Mouse (Mus musculus) hindbrain, embryonic 15.5 days (tissue): Measurements from ENCODE around the gene Commd2. TPM values are rescaled to one million over a fixed set of nuclear protein-coding genes. Genes with fewer than 3 reads are reported as not detected.
A peak's percentile ranks its signal among the peaks of the same experiment; 100 is the strongest.

Source experiments
- ATAC-seq: fragments of 200-750 bp; cut with Nextera tagmentation; 2 replicates; pipeline ENCODE4 v1.8.0; 2017; ENCODE audit warnings: low read depth, moderate number of reproducible peaks, moderate TSS enrichment; ENCODE audit not compliant: low FRiP score
- H3K27ac ChIP-seq: fragments of 300-500 bp; sonication (generic); replicated peaks from 2 replicates; pipeline ENCODE4 v1.5.1; 2015; ENCODE audit warnings: mild to moderate bottlenecking, inconsistent platforms
- H3K27me3 ChIP-seq: fragments of 300-500 bp; sonication (generic); 2 replicates; pipeline ENCODE4 v1.6.1; 2015; ENCODE audit warnings: control low read depth, inconsistent platforms
- H3K36me3 ChIP-seq: fragments of 300-500 bp; sonication (generic); 2 replicates; pipeline ENCODE4 v1.6.1; 2015; ENCODE audit warnings: control low read depth, inconsistent platforms
- H3K4me1 ChIP-seq: fragments of 300-500 bp; sonication (generic); replicated peaks from 2 replicates; pipeline ENCODE4 v1.6.1; 2015; ENCODE audit warnings: control low read depth, inconsistent platforms
- H3K4me2 ChIP-seq: fragments of 300-500 bp; sonication (generic); 2 replicates; pipeline ENCODE4 v1.6.1; 2015; ENCODE audit warnings: moderate library complexity, mild to moderate bottlenecking, inconsistent platforms
- H3K4me3 ChIP-seq: fragments of 300-500 bp; sonication (generic); 2 replicates; pipeline ENCODE4 v1.5.1; 2015; ENCODE audit warnings: mild to moderate bottlenecking, inconsistent platforms
- H3K9ac ChIP-seq: fragments of 300-500 bp; sonication (generic); 2 replicates; pipeline ENCODE4 v1.6.1; 2015; ENCODE audit warnings: inconsistent platforms
- H3K9me3 ChIP-seq: fragments of 300-500 bp; sonication (generic); 2 replicates; pipeline ENCODE4 v1.6.1; 2016; ENCODE audit warnings: control low read depth, inconsistent platforms
- WGBS: fragments of 180-500 bp; shearing (Covaris S2); methylation state at CpG from one replicate; pipeline ENCODE4 v1.1.7; 2015; 5-methylcytosine and 5-hydroxymethylcytosine counted together
- polyA plus RNA-seq: library from polyadenylated mRNA; unstranded; fragments of >200 nt; fragmentation: Nextera tagmentation; extraction: Ambion mirVana; gene quantifications from 2 replicates; pipeline ENCODE4 v1.2.1, GENCODE M21; 2015

Gene Commd2
- polyA plus RNA-seq, 1 experiment from 2014 or later = 65.2 TPM

- ATAC-seq = no peak
- no peaks in the 10 kb centered on the region for H3K27me3 ChIP-seq
- H3K27ac ChIP-seq = no peak overlapping the region
- no peaks in the 10 kb centered on the region for H3K36me3 ChIP-seq
- H3K4me1 ChIP-seq = no peaks in the 10 kb centered on the region
- no peak overlapping the region for H3K4me3 ChIP-seq
- WGBS = 73% methylated on average over 6 of the region's 6 CpGs
- H3K9me3 ChIP-seq = no peaks in the 10 kb centered on the region
- H3K9ac ChIP-seq = no peak overlapping the region
- H3K4me2 ChIP-seq = no peak overlapping the region
These were observed 7.1 kb upstream of the Commd2 start for GRCm38 (mm10) chr3:57658608-57659007.

GRCm38 (mm10) chr3:57653646-57654045, 2.1 kb upstream of the Commd2 start:
- no peak overlapping the region for H3K9ac ChIP-seq
- WGBS = 89% methylated on average over 3 of the region's 3 CpGs
- H3K4me1 ChIP-seq = peaks cover 7% of the 10 kb centered on the region

GRCm38 (mm10) chr3:57652485-57652884, 970 bp upstream of the Commd2 start:
- H3K27me3 ChIP-seq = no peaks in the 10 kb centered on the region
- H3K4me3 ChIP-seq = no peak overlapping the region
- ATAC-seq = no peak
- no peaks in the 10 kb centered on the region for H3K36me3 ChIP-seq
- no peaks in the 10 kb centered on the region for H3K9me3 ChIP-seq
- no peak overlapping the region for H3K27ac ChIP-seq
- no peak overlapping the region for H3K9ac ChIP-seq
- 95% methylated on average over 3 of the region's 3 CpGs for WGBS
- H3K4me1 ChIP-seq = peaks cover 7% of the 10 kb centered on the region
- no peak overlapping the region for H3K4me2 ChIP-seq

More at GRCm38 (mm10) chr3:57653646-57654045, 2.1 kb upstream of the Commd2 start:
- Histone ChIP-seq H3K9me3 (no peaks in the 10 kb centered on the region), H3K4me3 (no peak overlapping the region), H3K4me2 (no peak overlapping the region), H3K27me3 (no peaks in the 10 kb centered on the region), H3K27ac (no peak overlapping the region), H3K36me3 (no peaks in the 10 kb centered on the region)
- ATAC-seq = no peak

GRCm38 (mm10) chr3:57651865-57652259, 347 bp upstream of the Commd2 start:
- 67% methylated on average over 3 of the region's 3 CpGs for WGBS
- H3K4me3 ChIP-seq = peak overlapping the region; percentile 65
- peak; percentile 61 for ATAC-seq
- peaks cover 7% of the 10 kb centered on the region for H3K4me1 ChIP-seq
- no peaks in the 10 kb centered on the region for H3K27me3 ChIP-seq
- peak overlapping the region; percentile 73 for H3K9ac ChIP-seq
- H3K36me3 ChIP-seq = no peaks in the 10 kb centered on the region
- H3K27ac ChIP-seq = no peak overlapping the region
- H3K4me2 ChIP-seq = peak overlapping the region; percentile 59
- no peaks in the 10 kb centered on the region for H3K9me3 ChIP-seq

GRCm38 (mm10) chr3:57643191-57643590, 8.3 kb downstream of the Commd2 start:
- no peaks in the 10 kb centered on the region for H3K27me3 ChIP-seq
- ATAC-seq = no peak
- no peak overlapping the region for H3K27ac ChIP-seq
- H3K36me3 ChIP-seq = peaks cover 19% of the 10 kb centered on the region
- H3K4me1 ChIP-seq = no peaks in the 10 kb centered on the region
- no peaks in the 10 kb centered on the region for H3K9me3 ChIP-seq
- H3K9ac ChIP-seq = no peak overlapping the region
- H3K4me2 ChIP-seq = no peak overlapping the region
- H3K4me3 ChIP-seq = no peak overlapping the region
- WGBS = 91% methylated on average over 6 of the region's 6 CpGs

GRCm38 (mm10) chr3:57637596-57637995, 13.9 kb downstream of the Commd2 start:
- H3K27ac ChIP-seq = no peak overlapping the region
- H3K4me2 ChIP-seq = no peak overlapping the region
- H3K4me1 ChIP-seq = no peaks in the 10 kb centered on the region
- no peaks in the 10 kb centered on the region for H3K36me3 ChIP-seq
- no peak overlapping the region for H3K4me3 ChIP-seq
- WGBS = 87% methylated on average over 6 of the region's 6 CpGs
- H3K9me3 ChIP-seq = no peaks in the 10 kb centered on the region
- H3K9ac ChIP-seq = no peak overlapping the region
- no peaks in the 10 kb centered on the region for H3K27me3 ChIP-seq
- ATAC-seq = no peak

- no peaks in the 10 kb centered on the region for H3K4me1 ChIP-seq
- WGBS = 83% methylated on average over 3 of the region's 3 CpGs
- ATAC-seq = no peak
- no peak overlapping the region for H3K4me2 ChIP-seq
- H3K36me3 ChIP-seq = no peaks in the 10 kb centered on the region
- H3K9ac ChIP-seq = no peak overlapping the region
- no peak overlapping the region for H3K27ac ChIP-seq
- no peak overlapping the region for H3K4me3 ChIP-seq
- no peaks in the 10 kb centered on the region for H3K9me3 ChIP-seq
- H3K27me3 ChIP-seq = no peaks in the 10 kb centered on the region
These were observed 16.6 kb downstream of the Commd2 start for GRCm38 (mm10) chr3:57634763-57635487.

- Histone ChIP-seq H3K9me3 (no peaks in the 10 kb centered on the region), H3K27ac (no peak overlapping the region), H3K27me3 (no peaks in the 10 kb centered on the region), H3K9ac (no peak overlapping the region), H3K4me3 (no peak overlapping the region), H3K4me2 (no peak overlapping the region), H3K36me3 (no peaks in the 10 kb centered on the region), H3K4me1 (0 out of 2 replicates have a peak, but pooled peaks cover 3% of the 10 kb centered on the region)
- 85% methylated on average over 11 of the region's 11 CpGs for WGBS
- ATAC-seq = no peak
These were observed 24.5 kb downstream of the Commd2 start for GRCm38 (mm10) chr3:57626954-57627513.

- H3K4me3 ChIP-seq = peak overlapping the region; percentile 37
- H3K27me3 ChIP-seq = no peaks in the 10 kb centered on the region
- H3K4me1 ChIP-seq = 0 out of 2 replicates have a peak, but pooled peaks cover 3% of the 10 kb centered on the region
- H3K9me3 ChIP-seq = no peaks in the 10 kb centered on the region
- H3K27ac ChIP-seq = peak overlapping the region; percentile 12
- peak overlapping the region; percentile 14; the same call in 1 of the 2 replicates for H3K9ac ChIP-seq
- H3K36me3 ChIP-seq = no peaks in the 10 kb centered on the region
- H3K4me2 ChIP-seq = peak overlapping the region; percentile 77
- 12% methylated on average over 21 of the region's 21 CpGs for WGBS
- ATAC-seq = peak; percentile 87
These were observed 26.1 kb downstream of the Commd2 start for GRCm38 (mm10) chr3:57625275-57625997.

- no peak overlapping the region for H3K9ac ChIP-seq
- no peaks in the 10 kb centered on the region for H3K27me3 ChIP-seq
- no peak overlapping the region for H3K27ac ChIP-seq
- H3K36me3 ChIP-seq = no peaks in the 10 kb centered on the region
- WGBS = 74% methylated on average over 4 of the region's 4 CpGs
- no peak overlapping the region for H3K4me3 ChIP-seq
- H3K4me2 ChIP-seq = no peak overlapping the region
- no peaks in the 10 kb centered on the region for H3K9me3 ChIP-seq
- ATAC-seq = no peak
- H3K4me1 ChIP-seq = no peaks in the 10 kb centered on the region
These were observed 31.8 kb downstream of the Commd2 start for GRCm38 (mm10) chr3:57619718-57620117.

- 93% methylated on average over 4 of the region's 4 CpGs for WGBS
- Histone ChIP-seq H3K27ac (no peak overlapping the region), H3K36me3 (no peaks in the 10 kb centered on the region), H3K9ac (no peak overlapping the region), H3K27me3 (no peaks in the 10 kb centered on the region), H3K9me3 (no peaks in the 10 kb centered on the region), H3K4me3 (no peak overlapping the region), H3K4me1 (no peaks in the 10 kb centered on the region), H3K4me2 (no peak overlapping the region)
- ATAC-seq = no peak
These were observed 35.9 kb downstream of the Commd2 start for GRCm38 (mm10) chr3:57615652-57616051.

GRCm38 (mm10) chr3:57612430-57612997, 39.0 kb downstream of the Commd2 start:
- no peaks in the 10 kb centered on the region for H3K4me1 ChIP-seq
- H3K4me3 ChIP-seq = no peak overlapping the region
- H3K4me2 ChIP-seq = no peak overlapping the region
- no peak overlapping the region for H3K27ac ChIP-seq
- H3K9ac ChIP-seq = no peak overlapping the region
- ATAC-seq = no peak
- H3K9me3 ChIP-seq = no peaks in the 10 kb centered on the region
- no peaks in the 10 kb centered on the region for H3K27me3 ChIP-seq
- no peaks in the 10 kb centered on the region for H3K36me3 ChIP-seq
- WGBS = 80% methylated on average over 3 of the region's 3 CpGs
